Mouse (Mus musculus) G1E-ER4 (cell line): ENCODE results near the gene Tdrd12. TPM values are rescaled to one million over a fixed set of nuclear protein-coding genes. Genes with fewer than 3 reads are reported as not detected.

Experiments used
- GATA1 ChIP-seq: IDR thresholded peaks from one replicate; pipeline ENCODE4 v1.8.0; 2012; ENCODE audit warnings: low read length, inconsistent platforms
- polyA plus RNA-seq: library from polyadenylated mRNA; stranded (reverse); fragments of >175 nt; gene quantifications from 2 replicates; pipeline ENCODE4 v1.2.3, GENCODE M21; 2012

Gene Tdrd12
- polyA plus RNA-seq, 1 experiment = not detected

DNA sequence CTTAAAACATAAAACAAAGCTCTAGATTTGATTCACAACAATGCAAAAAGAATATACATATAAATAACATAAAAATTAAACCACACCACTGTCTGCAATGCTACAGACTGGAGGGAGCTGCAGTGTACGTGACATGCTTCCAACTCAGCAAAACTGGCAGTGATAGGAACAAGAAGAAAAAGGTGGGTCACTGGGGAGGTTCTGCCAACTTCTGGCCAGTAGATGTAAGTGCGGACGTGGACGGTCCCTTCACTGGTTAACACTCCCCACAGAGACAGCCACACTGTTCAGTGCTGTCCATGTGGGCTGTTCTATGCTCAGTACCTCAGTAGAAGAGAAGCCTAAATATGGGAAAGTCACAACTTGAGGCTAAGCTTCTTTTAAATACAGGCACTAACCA is 66.8 kb downstream of the Tdrd12 start:
- no peak for TF ChIP-seq GATA1

GRCm38 (mm10) chr7:35467856-35468255 is 69.7 kb downstream of the Tdrd12 start:
- TF ChIP-seq GATA1 = no peak

GRCm38 (mm10) chr7:35465027-35465426 is 72.5 kb downstream of the Tdrd12 start:
- no peak for TF ChIP-seq GATA1

DNA sequence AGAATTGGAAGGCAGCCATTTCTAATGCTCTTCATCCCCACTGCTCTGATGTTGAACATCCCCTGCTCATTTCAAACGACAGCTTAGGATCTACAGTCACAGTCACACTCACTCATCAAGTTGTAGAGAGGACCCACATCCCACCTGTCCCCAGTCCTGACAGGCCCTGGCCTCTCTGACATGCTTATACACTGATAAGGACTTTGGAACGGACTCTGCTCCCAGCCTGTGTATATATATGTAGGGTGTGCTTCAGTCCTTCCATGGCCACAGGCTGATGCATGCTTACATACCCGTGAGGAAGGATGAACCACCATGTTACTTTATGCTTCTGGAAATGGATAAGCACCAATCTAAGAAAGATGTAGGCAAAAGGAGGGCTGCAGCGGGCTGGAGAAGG is 76.6 kb downstream of the Tdrd12 start:
- no peak for TF ChIP-seq GATA1

DNA sequence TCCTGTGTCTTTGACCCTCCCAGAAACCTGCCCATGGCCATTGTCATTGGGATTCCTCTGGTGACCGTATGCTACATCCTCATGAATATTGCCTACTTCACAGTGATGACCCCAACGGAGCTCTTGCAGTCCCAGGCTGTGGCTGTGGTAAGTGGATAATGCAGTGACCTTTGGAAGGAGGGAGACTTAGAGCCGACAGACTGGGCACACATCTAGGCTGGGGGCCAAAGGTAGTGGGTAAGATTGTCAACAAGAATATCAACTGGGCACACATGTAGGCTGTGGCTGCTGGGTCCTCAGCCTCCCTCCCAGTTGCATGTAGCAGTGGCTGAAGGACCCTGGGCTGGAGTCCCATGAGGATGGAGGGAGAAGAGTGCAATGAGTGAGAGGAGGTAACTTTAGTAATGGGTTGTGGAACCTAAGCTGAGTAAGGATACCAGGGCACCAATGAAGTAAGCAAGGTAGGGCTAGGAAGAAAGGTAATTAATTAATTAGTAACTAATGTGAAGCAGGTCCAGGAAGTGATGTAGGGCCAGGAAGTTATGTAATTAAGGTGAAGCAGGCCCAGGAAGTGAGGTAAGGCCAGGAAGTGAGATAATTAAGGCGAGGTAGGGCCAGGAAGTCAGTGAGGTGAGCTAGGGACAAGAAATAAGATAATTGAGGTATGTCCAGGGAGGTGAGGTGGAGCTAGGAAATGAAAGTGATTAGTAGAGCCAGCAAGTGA is 81.3 kb downstream of the Tdrd12 start:
- no peak for TF ChIP-seq GATA1

GRCm38 (mm10) chr7:35448867-35449266 is 88.7 kb downstream of the Tdrd12 start:
- TF ChIP-seq GATA1 = no peak

- no peak for TF ChIP-seq GATA1
Measured at GRCm38 (mm10) chr7:35447996-35448846, 89.3 kb downstream of the Tdrd12 start, which contains the start of gene Slc7a9. Gene Slc7a9 (plus strand): TSS chr7:35448796.

DNA sequence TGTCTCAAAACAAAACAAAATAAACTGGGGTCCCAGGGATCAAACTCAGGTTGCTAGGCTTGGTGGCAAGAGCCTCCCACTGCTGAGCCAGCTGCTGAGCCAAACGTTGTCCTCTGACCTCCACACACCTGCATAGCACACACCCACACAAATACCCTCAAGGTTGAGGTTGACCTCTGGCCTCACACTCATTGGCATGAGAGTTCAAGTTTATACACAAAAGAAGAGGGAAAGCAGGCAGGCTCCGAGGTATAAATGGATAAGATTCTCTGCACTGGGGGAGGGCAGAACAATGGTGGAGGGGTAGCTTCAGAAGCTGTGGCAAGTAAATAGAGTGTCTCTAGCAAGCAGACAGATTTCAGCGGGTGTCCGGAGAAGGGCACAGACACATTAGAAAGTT is 90.0 kb downstream of the Tdrd12 start:
- no peak for TF ChIP-seq GATA1

- no peak for TF ChIP-seq GATA1
Measured at GRCm38 (mm10) chr7:35435266-35435665, 102.3 kb downstream of the Tdrd12 start.

- TF ChIP-seq GATA1 = no peak
Measured at GRCm38 (mm10) chr7:35428146-35428545, 109.4 kb downstream of the Tdrd12 start.

DNA sequence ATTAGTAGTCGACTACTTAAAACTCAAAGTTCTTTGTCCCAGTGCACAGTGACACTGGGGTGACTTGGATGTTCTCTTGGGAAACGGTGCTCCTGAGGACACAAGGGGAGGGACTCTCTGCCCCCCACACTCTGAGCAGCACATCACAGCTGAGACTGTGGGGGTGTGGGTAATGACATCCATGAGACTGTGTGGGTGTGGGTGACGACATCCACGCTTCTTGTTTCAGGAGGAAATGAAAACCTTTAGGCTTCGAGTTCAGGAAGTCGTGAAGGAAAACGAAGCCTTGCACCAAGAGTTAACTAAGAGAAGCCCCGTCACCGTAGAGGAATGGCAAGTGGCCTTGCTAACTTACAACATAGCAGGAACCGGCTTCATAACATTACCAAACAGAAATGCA is 114.5 kb downstream of the Tdrd12 start:
- no peak for TF ChIP-seq GATA1

Other genes with a start within 250 kb of the Tdrd12 start
- 22.2 and 23.0 TPM in 2 replicates for gene Gpatch1, start 219.3 kb downstream of the Tdrd12 start, polyA plus RNA-seq
- 0.08 and 0.13 TPM in 2 replicates for gene Rhpn2, start 203.6 kb downstream of the Tdrd12 start, polyA plus RNA-seq
- gene Faap24, start 140.9 kb downstream of the Tdrd12 start, polyA plus RNA-seq = 15.7 and 38.4 TPM in 2 replicates
- gene Cep89, start 140.7 kb downstream of the Tdrd12 start, polyA plus RNA-seq = 18.9 and 20.1 TPM in 2 replicates
- gene Slc7a9, start 88.9 kb downstream of the Tdrd12 start, polyA plus RNA-seq = not detected in 2 replicates
- gene Nudt19, start 18.6 kb upstream of the Tdrd12 start, polyA plus RNA-seq = 62.2 and 83.6 TPM in 2 replicates
- gene Rgs9bp, start 47.8 kb upstream of the Tdrd12 start, polyA plus RNA-seq = 2.0 and 2.8 TPM in 2 replicates
- gene Ankrd27, start 48.5 kb upstream of the Tdrd12 start, polyA plus RNA-seq = 276 and 375 TPM in 2 replicates
- gene Pdcd5, start 109.8 kb upstream of the Tdrd12 start, polyA plus RNA-seq = 420 and 492 TPM in 2 replicates
- gene Dpy19l3, start 216.7 kb upstream of the Tdrd12 start, polyA plus RNA-seq = 10.9 and 12.9 TPM in 2 replicates